Mouse (Mus musculus) limb, embryonic 11.5 days (tissue): ENCODE results near the gene Fiz1. TPM values are rescaled to one million over a fixed set of nuclear protein-coding genes. Genes with fewer than 3 reads are reported as not detected.

Experiments
- ATAC-seq: fragments of 200-750 bp; cut with Nextera tagmentation; 2 replicates; pipeline ENCODE4 v1.8.0; 2017; ENCODE audit warnings: low read depth; ENCODE audit not compliant: insufficient number of reproducible peaks, low FRiP score, low TSS enrichment
- DNase-seq: peaks from one replicate; pipeline ENCODE4 v3.0.0-alpha.2; 2015; ENCODE audit warnings: low spot score
- H3K27ac ChIP-seq: fragments of 300-500 bp; sonication (generic); replicated peaks from 2 replicates; pipeline ENCODE4 v1.5.1; 2014; ENCODE audit warnings: low read depth, mild to moderate bottlenecking, low read length
- H3K27me3 ChIP-seq: fragments of 300-500 bp; sonication (generic); 2 replicates; pipeline ENCODE4 v1.6.1; 2014; ENCODE audit warnings: mild to moderate bottlenecking, low read length, mixed read lengths; ENCODE audit not compliant: control insufficient read depth, insufficient read depth
- H3K36me3 ChIP-seq: fragments of 300-500 bp; sonication (generic); 2 replicates; pipeline ENCODE4 v1.6.1; 2014; ENCODE audit warnings: mild to moderate bottlenecking, low read length, moderate library complexity, mixed read lengths; ENCODE audit not compliant: control insufficient read depth, insufficient read depth
- H3K4me1 ChIP-seq: fragments of 300-500 bp; sonication (generic); 2 replicates; pipeline ENCODE4 v1.6.1; 2014; ENCODE audit warnings: low read length, mixed read lengths; ENCODE audit not compliant: control insufficient read depth, insufficient read depth
- H3K4me2 ChIP-seq: fragments of 300-500 bp; sonication (generic); 2 replicates; pipeline ENCODE4 v1.6.1; 2014; ENCODE audit warnings: low read depth, mild to moderate bottlenecking, moderate library complexity; ENCODE audit not compliant: severe bottlenecking
- H3K4me3 ChIP-seq: fragments of 300-500 bp; sonication (generic); 2 replicates; pipeline ENCODE4 v1.5.1; 2014; ENCODE audit warnings: low read depth, low read length
- H3K9ac ChIP-seq: fragments of 300-500 bp; sonication (generic); 2 replicates; pipeline ENCODE4 v1.6.1; 2014; ENCODE audit warnings: mild to moderate bottlenecking, low read length
- H3K9me3 ChIP-seq: fragments of 300-500 bp; sonication (generic); 2 replicates; pipeline ENCODE4 v1.6.1; 2016; ENCODE audit warnings: low read length; ENCODE audit not compliant: control insufficient read depth
- WGBS: fragments of 180-500 bp; shearing (Covaris S2); extraction: QIAGEN DNeasy Blood & Tissue Kit; methylation state at CpG from one replicate; pipeline ENCODE4 v1.1.7; 2014; 5-methylcytosine and 5-hydroxymethylcytosine counted together
- polyA plus RNA-seq: library from polyadenylated mRNA; unstranded; fragments of >200 nt; fragmentation: Nextera tagmentation; extraction: Ambion mirVana; gene quantifications from 2 replicates; pipeline ENCODE4 v1.2.1, GENCODE M21; 2014

The Fiz1 gene
- polyA plus RNA-seq, 1 experiment from 2014 or later = 52.6 TPM

GRCm38 (mm10) chr7:4988250-4988649 is 26.2 kb downstream of the Fiz1 start:
- Histone ChIP-seq H3K27me3 (peaks cover 5% of the 10 kb centered on the region), H3K4me3 (no peak overlapping the region), H3K4me1 (no peaks in the 10 kb centered on the region), H3K9me3 (no peaks in the 10 kb centered on the region; the same call in 1 of the 2 replicates), H3K9ac (no peak overlapping the region), H3K27ac (no peak overlapping the region), H3K4me2 (no peak overlapping the region), H3K36me3 (no peaks in the 10 kb centered on the region; the same call in none of the 2 replicates)
- ATAC-seq = no peak
- no peak for DNase-seq
- WGBS = 76% methylated on average over 2 of the region's 2 CpGs

- H3K27me3 ChIP-seq = no peaks in the 10 kb centered on the region
- no peak overlapping the region for H3K27ac ChIP-seq
- no peak overlapping the region for H3K4me2 ChIP-seq
- H3K36me3 ChIP-seq = no peaks in the 10 kb centered on the region
- H3K9me3 ChIP-seq = 0 out of 2 replicates have a peak, but pooled peaks cover 3% of the 10 kb centered on the region
- H3K4me3 ChIP-seq = no peak overlapping the region
- H3K9ac ChIP-seq = no peak overlapping the region
- DNase-seq = no peak
- no peak for ATAC-seq
- no peaks in the 10 kb centered on the region for H3K4me1 ChIP-seq
- WGBS = 92% methylated on average over 7 of the region's 7 CpGs
Measured at GRCm38 (mm10) chr7:4976832-4977231, 37.7 kb downstream of the Fiz1 start.

- Histone ChIP-seq H3K9me3 (0 out of 2 replicates have a peak, but pooled peaks cover 3% of the 10 kb centered on the region), H3K36me3 (no peaks in the 10 kb centered on the region), H3K9ac (no peak overlapping the region), H3K4me2 (no peak overlapping the region), H3K27me3 (no peaks in the 10 kb centered on the region), H3K4me3 (no peak overlapping the region), H3K4me1 (no peaks in the 10 kb centered on the region), H3K27ac (no peak overlapping the region)
- no peak for DNase-seq
- no peak for ATAC-seq
- WGBS = 52% methylated on average over 4 of the region's 4 CpGs
Measured at GRCm38 (mm10) chr7:4975455-4975854, 39.0 kb downstream of the Fiz1 start.

- ATAC-seq = no peak
- H3K9ac ChIP-seq = no peak overlapping the region
Measured at GRCm38 (mm10) chr7:4972321-4973047, 42.0 kb downstream of the Fiz1 start.

DNA sequence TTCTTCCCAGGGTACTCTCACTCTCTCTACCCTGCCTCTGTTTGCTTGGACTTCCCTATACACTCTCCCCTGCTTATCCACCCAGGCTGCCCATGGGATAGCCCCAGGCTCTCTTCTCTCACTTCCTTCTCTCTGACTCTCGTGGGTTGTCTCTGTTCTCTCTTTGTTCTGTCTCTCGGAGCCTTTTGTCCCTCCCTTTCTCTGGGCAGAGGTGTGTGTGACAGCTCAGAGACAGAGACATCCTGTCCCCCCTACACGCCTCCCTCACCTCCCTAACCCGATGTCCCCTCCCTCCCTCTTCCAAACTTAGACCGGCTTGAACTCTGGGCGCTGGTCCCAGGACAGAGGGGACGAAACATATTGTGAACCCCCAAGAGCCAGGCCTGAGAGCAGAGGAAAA is 42.8 kb downstream of the Fiz1 start:
- no peaks in the 10 kb centered on the region for H3K27me3 ChIP-seq
- no peaks in the 10 kb centered on the region for H3K4me1 ChIP-seq
- no peak overlapping the region for H3K4me3 ChIP-seq
- no peak overlapping the region for H3K27ac ChIP-seq
- H3K36me3 ChIP-seq = no peaks in the 10 kb centered on the region
- H3K9ac ChIP-seq = no peak overlapping the region
- ATAC-seq = no peak
- no peak overlapping the region for H3K4me2 ChIP-seq
- DNase-seq = no peak
- 24% methylated on average over 7 of the region's 7 CpGs for WGBS
- 0 out of 2 replicates have a peak, but pooled peaks cover under 1% of the 10 kb centered on the region for H3K9me3 ChIP-seq

More at GRCm38 (mm10) chr7:4972321-4973047, 42.0 kb downstream of the Fiz1 start:
- no peak overlapping the region for H3K4me2 ChIP-seq
- no peak for DNase-seq
- 68% methylated on average over 18 of the region's 18 CpGs for WGBS
- no peak overlapping the region for H3K27ac ChIP-seq
- no peaks in the 10 kb centered on the region for H3K4me1 ChIP-seq
- no peak overlapping the region for H3K4me3 ChIP-seq
- 0 out of 2 replicates have a peak, but pooled peaks cover 3% of the 10 kb centered on the region for H3K9me3 ChIP-seq
- H3K36me3 ChIP-seq = no peaks in the 10 kb centered on the region
- no peaks in the 10 kb centered on the region for H3K27me3 ChIP-seq

DNA sequence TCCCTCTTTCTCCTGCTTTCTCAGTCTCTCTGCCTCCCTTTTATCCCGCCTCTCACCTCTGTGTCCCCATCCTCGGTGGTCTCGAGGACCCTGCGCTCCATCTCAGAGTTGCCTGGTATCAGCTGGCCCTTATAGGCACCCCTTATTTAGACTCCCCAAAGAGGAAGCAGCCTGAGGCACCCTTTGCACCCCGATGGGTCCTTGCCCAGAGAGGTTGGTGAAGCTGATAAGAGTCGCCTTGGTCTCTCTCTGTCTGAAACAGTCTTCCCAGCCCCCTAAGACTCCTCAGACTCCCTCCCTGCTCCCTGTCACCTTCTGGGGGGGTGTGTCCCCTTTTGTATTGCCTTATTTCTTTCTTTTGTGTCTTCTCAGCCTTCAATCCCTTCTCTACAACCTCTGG is 43.4 kb downstream of the Fiz1 start, which contains the start of gene Sbk3:
Gene Sbk3, minus strand, starts transcription at position 101 of the 400 bp plus-strand sequence.
- Histone ChIP-seq H3K36me3 (no peaks in the 10 kb centered on the region), H3K27ac (no peak within 1 kb of the TSS), H3K27me3 (no peaks in the 10 kb centered on the region), H3K9ac (no peak within 1 kb of the TSS), H3K4me2 (no peak within 1 kb of the TSS), H3K9me3 (no peaks in the 10 kb centered on the region), H3K4me1 (no peaks in the 10 kb centered on the region), H3K4me3 (no peak within 1 kb of the TSS)
- DNase-seq (no peak), ATAC-seq (no peak)
- 51% methylated on average over 6 of the region's 6 CpGs for WGBS

- no peaks in the 10 kb centered on the region for H3K36me3 ChIP-seq
- no peak for ATAC-seq
Measured at GRCm38 (mm10) chr7:4964988-4965387, 49.5 kb downstream of the Fiz1 start.

DNA sequence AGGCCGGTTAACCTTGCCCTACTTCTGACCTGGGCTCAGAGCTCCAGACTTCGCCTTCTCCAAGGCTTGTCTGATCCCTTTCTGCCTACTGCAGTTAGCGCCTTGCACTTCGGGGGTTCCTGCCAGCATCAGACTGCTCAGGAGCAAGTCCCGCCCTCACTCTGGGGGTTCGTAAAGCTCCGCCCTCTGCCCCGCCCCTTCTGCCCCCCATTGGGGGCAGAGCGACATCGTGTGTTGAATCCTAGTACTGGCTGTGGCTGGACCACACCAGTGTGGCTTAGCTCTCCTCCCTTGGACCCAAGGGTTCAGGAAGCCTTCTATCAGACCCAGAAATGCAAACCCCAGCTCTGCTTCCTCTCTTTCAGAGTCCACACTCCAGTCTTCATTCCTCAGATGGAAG is 50.2 kb downstream of the Fiz1 start, which contains the start of gene Sbk2:
Gene Sbk2, minus strand, starts transcription at position 135 of the 400 bp plus-strand sequence.
- Histone ChIP-seq H3K4me1 (no peaks in the 10 kb centered on the region), H3K9me3 (no peaks in the 10 kb centered on the region), H3K4me3 (no peak within 1 kb of the TSS), H3K4me2 (no peak within 1 kb of the TSS), H3K36me3 (no peaks in the 10 kb centered on the region), H3K27me3 (no peaks in the 10 kb centered on the region), H3K9ac (no peak within 1 kb of the TSS), H3K27ac (no peak within 1 kb of the TSS)
- 6% methylated on average over 10 of the region's 10 CpGs for WGBS
- peak; percentile 82 for ATAC-seq
- peak; percentile 70 for DNase-seq

More at GRCm38 (mm10) chr7:4964988-4965387, 49.5 kb downstream of the Fiz1 start:
- no peaks in the 10 kb centered on the region for H3K9me3 ChIP-seq
- no peaks in the 10 kb centered on the region for H3K4me1 ChIP-seq
- no peak overlapping the region for H3K4me2 ChIP-seq
- no peaks in the 10 kb centered on the region for H3K27me3 ChIP-seq
- 87% methylated on average over 5 of the region's 5 CpGs for WGBS
- no peak for DNase-seq
- H3K27ac ChIP-seq = no peak overlapping the region
- no peak overlapping the region for H3K9ac ChIP-seq
- no peak overlapping the region for H3K4me3 ChIP-seq
